Mouse (Mus musculus): ENCODE measurements around the gene Rgmb.

The Rgmb gene

GRCm38 (mm10) chr17:15776349-15776748, 54.5 kb downstream of the Rgmb start:
- DNase-seq (ENCODE audit: low spot score in 2 of 2) = no peak

- DNase-seq (ENCODE audit: low spot score in 2 of 2) = no peak
Observed at GRCm38 (mm10) chr17:15774565-15775215, 56.1 kb downstream of the Rgmb start.

- no peak for DNase-seq (ENCODE audit: low spot score in 2 of 2)
Observed at GRCm38 (mm10) chr17:15773956-15774355, 56.9 kb downstream of the Rgmb start.

GRCm38 (mm10) chr17:15769081-15769724, 61.6 kb downstream of the Rgmb start:
- no peak for DNase-seq (ENCODE audit: low spot score in 2 of 2)

- DNase-seq (ENCODE audit: low spot score in 2 of 2) = no peak
Observed at GRCm38 (mm10) chr17:15761191-15761590, 69.6 kb downstream of the Rgmb start.
